Mouse (Mus musculus): Measurements from ENCODE around the gene Hacd3.

- TF ChIP-seq GATA1 (IDR thresholded peaks at IDR 0.05; ENCODE audit: borderline replicate concordance, low read length) (no peak), CTCF (IDR thresholded peaks at IDR 0.05; ENCODE audit: low read depth, low read length) (no peak)
Measured at GRCm38 (mm10) chr9:64938535-64938934, 83.0 kb downstream of the Hacd3 start.
